Mouse (Mus musculus): ENCODE data around the gene Ces2h. TPM values are rescaled to one million over a fixed set of nuclear protein-coding genes. Genes with fewer than 3 reads are reported as not detected.
"Not testable (repeated sequence)": the region's sequence is repeated elsewhere in the genome, so short reads cannot be mapped to it uniquely, and the experiment has no call there.

Gene Ces2h
- total and polyA plus RNA-seq, 3 experiments, result not detected

DNA sequence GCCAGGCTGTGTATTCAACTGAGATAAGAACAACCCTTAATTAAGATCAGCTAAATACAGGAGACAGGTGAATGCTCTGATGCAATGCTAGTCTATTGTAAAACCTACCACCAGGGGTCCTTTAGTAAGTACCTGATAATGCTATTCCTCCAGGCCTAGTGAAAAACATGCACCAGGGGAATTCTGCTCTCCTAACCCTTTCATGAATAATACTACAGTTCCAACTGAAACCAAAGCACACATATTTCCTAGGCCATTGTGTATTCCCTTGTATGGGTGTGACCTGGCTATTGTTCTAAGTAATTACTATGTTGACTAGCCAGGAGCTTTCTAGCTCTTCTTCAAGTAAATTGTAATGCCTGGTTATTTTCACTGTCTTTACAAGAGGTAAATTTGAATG, 59.4 kb downstream of the Ces2h start:
- no peak for DNase-seq
- Histone ChIP-seq H3K27ac (no peak overlapping the region), H3K4me3 (no peak overlapping the region), H3K9ac (ENCODE audit: low read depth, low read length) (no peak overlapping the region), H3K27me3 (ENCODE audit: control insufficient read depth, insufficient read depth, low read length) (no peaks in the 10 kb centered on the region), H3K36me3 (ENCODE audit: control insufficient read depth, insufficient read depth, low read length) (no peaks in the 10 kb centered on the region), H3K4me1 (ENCODE audit: control insufficient read depth, insufficient read depth, low read length) (no peaks in the 10 kb centered on the region), H3K79me2 (replicated peaks; ENCODE audit: control insufficient read depth, insufficient read depth, low read length) (no peaks in the 10 kb centered on the region)
- intact Hi-C loops (cut with DNase I), result no loop called here
- no peak for TF ChIP-seq POLR2A (IDR thresholded peaks at IDR 0.05; ENCODE audit: insufficient read depth, low read depth, low read length)
- no peak for TF ChIP-seq EP300 (IDR thresholded peaks at IDR 0.05; ENCODE audit: insufficient read depth, low read depth, low read length)
- no peak for TF ChIP-seq CTCF (IDR thresholded peaks at IDR 0.05)

DNA sequence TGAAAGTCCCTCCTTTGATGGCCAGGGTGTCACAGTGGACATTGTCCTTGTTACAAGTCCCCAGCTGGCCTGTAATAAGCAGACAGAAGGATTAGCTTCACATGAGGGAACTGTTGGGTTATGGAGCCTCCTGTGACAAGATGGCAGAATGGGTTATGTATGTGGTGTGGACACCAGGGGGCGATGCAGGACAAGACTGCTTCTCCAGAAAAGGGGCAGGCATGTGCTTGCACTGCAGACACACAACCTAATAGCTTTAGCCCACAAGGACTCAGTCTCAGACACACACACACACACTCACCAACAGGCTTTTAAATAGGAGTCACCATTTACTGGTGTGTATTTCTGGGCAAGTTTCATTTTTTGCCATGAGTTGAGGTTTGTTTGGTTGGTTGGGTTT, 66.1 kb downstream of the Ces2h start:
- Histone ChIP-seq H3K27ac (no peak overlapping the region), H3K9ac (ENCODE audit: low read depth, low read length) (no peak overlapping the region), H3K79me2 (replicated peaks; ENCODE audit: control insufficient read depth, insufficient read depth, low read length) (no peaks in the 10 kb centered on the region), H3K27me3 (ENCODE audit: control insufficient read depth, insufficient read depth, low read length) (no peaks in the 10 kb centered on the region), H3K4me3 (no peak overlapping the region), H3K4me1 (ENCODE audit: control insufficient read depth, insufficient read depth, low read length) (no peaks in the 10 kb centered on the region), H3K36me3 (ENCODE audit: control insufficient read depth, insufficient read depth, low read length) (no peaks in the 10 kb centered on the region)
- intact Hi-C loops (cut with DNase I), result loop anchor here (5.0 kb wide), 1 partner anchor 151 kb away; no protein-coding TSS in a partner anchor
- DNase-seq, result peak in 1 of 2 experiments; percentile 10
- TF ChIP-seq EP300 (IDR thresholded peaks at IDR 0.05; ENCODE audit: insufficient read depth, low read depth, low read length) (no peak), CTCF (IDR thresholded peaks at IDR 0.05) (peak; percentile 58), POLR2A (IDR thresholded peaks at IDR 0.05; ENCODE audit: insufficient read depth, low read depth, low read length) (no peak)
- 0% methylated on average over 1 of the region's 1 CpGs for WGBS

DNA sequence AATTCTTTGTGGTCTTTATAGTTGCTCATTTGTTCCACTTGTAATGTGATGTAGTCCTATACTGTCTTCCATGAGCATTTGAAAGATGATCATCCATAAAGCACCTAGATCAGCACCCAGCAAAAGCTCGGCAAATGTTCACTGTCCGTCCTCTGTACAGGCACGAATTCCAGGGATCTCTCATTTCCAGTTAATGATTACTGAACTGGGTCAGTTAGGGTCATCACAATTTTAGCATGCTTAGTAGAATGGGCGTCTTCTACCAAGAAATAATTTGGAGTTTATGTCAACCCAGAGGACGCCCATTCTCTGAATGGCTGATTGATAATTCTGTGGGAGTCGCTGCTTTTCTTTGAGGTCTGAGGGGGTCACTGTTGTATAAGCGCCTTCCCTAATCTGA, 67.3 kb downstream of the Ces2h start:
- not testable (repeated sequence) for H3K36me3 ChIP-seq (ENCODE audit: control insufficient read depth, insufficient read depth, low read length); H3K27me3 ChIP-seq (ENCODE audit: control insufficient read depth, insufficient read depth, low read length); H3K27ac ChIP-seq; H3K4me3 ChIP-seq; H3K4me1 ChIP-seq (ENCODE audit: control insufficient read depth, insufficient read depth, low read length); H3K9ac ChIP-seq (ENCODE audit: low read depth, low read length); DNase-seq; H3K79me2 ChIP-seq (replicated peaks; ENCODE audit: control insufficient read depth, insufficient read depth, low read length)
- intact Hi-C loops (cut with DNase I), result loop anchor here (5.0 kb wide), 1 partner anchor 149 kb away; no protein-coding TSS in a partner anchor
- 69% methylated on average over 7 of the region's 7 CpGs for WGBS

DNA sequence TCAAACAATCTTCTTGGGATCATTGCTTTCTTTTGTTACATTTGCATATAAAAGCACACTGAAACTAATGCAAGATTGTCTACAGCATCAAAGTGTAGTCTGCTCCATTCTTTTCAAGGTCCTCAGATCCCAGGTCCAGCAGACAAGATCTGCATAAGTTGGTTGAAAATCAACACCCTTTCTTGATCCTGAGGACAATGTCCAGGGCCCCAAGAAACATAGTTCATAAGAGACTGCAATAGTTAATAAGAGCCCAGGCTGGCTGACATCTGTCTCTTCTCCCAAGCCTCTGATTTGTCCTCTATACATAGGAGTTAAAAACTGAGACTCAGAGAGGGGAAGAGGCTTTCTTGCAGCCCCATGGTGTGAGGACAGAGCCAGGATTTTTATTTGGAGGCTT, 68.3 kb downstream of the Ces2h start:
- H3K9ac ChIP-seq (ENCODE audit: low read depth, low read length), result no peak overlapping the region
- intact Hi-C loops (cut with DNase I), result loop anchor here (5.0 kb wide), 1 partner anchor 148 kb away; no protein-coding TSS in a partner anchor
- no peaks in the 10 kb centered on the region for H3K36me3 ChIP-seq (ENCODE audit: control insufficient read depth, insufficient read depth, low read length)
- TF ChIP-seq EP300 (IDR thresholded peaks at IDR 0.05; ENCODE audit: insufficient read depth, low read depth, low read length), result no peak
- no peak for TF ChIP-seq CTCF (IDR thresholded peaks at IDR 0.05)
- no peak for TF ChIP-seq POLR2A (IDR thresholded peaks at IDR 0.05; ENCODE audit: insufficient read depth, low read depth, low read length)
- no peak for DNase-seq
- no peaks in the 10 kb centered on the region for H3K4me1 ChIP-seq (ENCODE audit: control insufficient read depth, insufficient read depth, low read length)
- H3K79me2 ChIP-seq (replicated peaks; ENCODE audit: control insufficient read depth, insufficient read depth, low read length), result no peaks in the 10 kb centered on the region
- no peaks in the 10 kb centered on the region for H3K27me3 ChIP-seq (ENCODE audit: control insufficient read depth, insufficient read depth, low read length)
- H3K27ac ChIP-seq, result no peak overlapping the region
- H3K4me3 ChIP-seq, result no peak overlapping the region

Other genes with a start within 250 kb of the Ces2h start
- under 1 TPM; 0.16 to 0.32 TPM for gene Ces2b, start 169.3 kb upstream of the Ces2h start, total RNA-seq (2021)
- 0.06 and 0.15 TPM in 2 replicates for gene Ces2b, start 169.3 kb upstream of the Ces2h start, polyA plus RNA-seq (2012; rRNA removed)
- gene Ces2c, start 153.8 kb upstream of the Ces2h start, total RNA-seq (2021), result not detected
- gene Ces2c, start 153.8 kb upstream of the Ces2h start, polyA plus RNA-seq (2012; rRNA removed), result not detected in 2 replicates
- gene Ces2e, start 74.6 kb upstream of the Ces2h start, total RNA-seq (2021), result 1 to 10 TPM in 1 of 2 experiments, under 1 TPM in 1; 0.76 to 1.9 TPM
- 2.6 and 4.2 TPM in 2 replicates for gene Ces2e, start 74.6 kb upstream of the Ces2h start, polyA plus RNA-seq (2012; rRNA removed)
- gene Ces2f, start 53.5 kb upstream of the Ces2h start, total RNA-seq (2021), result not detected
- gene Ces2f, start 53.5 kb upstream of the Ces2h start, polyA plus RNA-seq (2012; rRNA removed), result 0.04 TPM in 1 of 2 replicates, not detected in the other
- gene Ces2g, start 39.1 kb upstream of the Ces2h start, total RNA-seq (2021), result 1 to 10 TPM; 2.6 to 3.3 TPM
- gene Ces2g, start 39.1 kb upstream of the Ces2h start, polyA plus RNA-seq (2012; rRNA removed), result 3.4 and 4.5 TPM in 2 replicates
- gene Ces3a, start 47.7 kb downstream of the Ces2h start, total RNA-seq (2021), result not detected
- gene Ces3a, start 47.7 kb downstream of the Ces2h start, polyA plus RNA-seq (2012; rRNA removed), result 0.26 TPM in 1 of 2 replicates, not detected in the other
- gene Ces3b, start 82.9 kb downstream of the Ces2h start, total RNA-seq (2021), result not detected
- gene Ces3b, start 82.9 kb downstream of the Ces2h start, polyA plus RNA-seq (2012; rRNA removed), result 0.32 TPM in 1 of 2 replicates, not detected in the other
- gene Ces4a, start 130.9 kb downstream of the Ces2h start, total RNA-seq (2021), result not detected
- not detected in 2 replicates for gene Ces4a, start 130.9 kb downstream of the Ces2h start, polyA plus RNA-seq (2012; rRNA removed)
- 10 to 100 TPM; 23.1 to 23.8 TPM for gene Cbfb, start 169.8 kb downstream of the Ces2h start, total RNA-seq (2021)
- gene Cbfb, start 169.8 kb downstream of the Ces2h start, polyA plus RNA-seq (2012; rRNA removed), result 6.4 and 11.0 TPM in 2 replicates
- 10 to 100 TPM; 19.2 to 20.3 TPM for gene D230025D16Rik, start 224.3 kb downstream of the Ces2h start, total RNA-seq (2021)
- gene D230025D16Rik, start 224.3 kb downstream of the Ces2h start, polyA plus RNA-seq (2012; rRNA removed), result 16.5 and 23.7 TPM in 2 replicates